Mouse (Mus musculus): ENCODE data around the gene Adam11.
A peak's percentile ranks its signal among the peaks of the same experiment; 100 is the strongest.

Adam11 gene

GRCm38 (mm10) chr11:102754416-102754815 lies 6.8 kb upstream of the Adam11 start:
- peak; percentile 61 for DNase-seq

GRCm38 (mm10) chr11:102755391-102755790 lies 5.8 kb upstream of the Adam11 start:
- DNase-seq, result no peak

- no peak for DNase-seq
Observed at GRCm38 (mm10) chr11:102758977-102759376, 2.3 kb upstream of the Adam11 start.

- DNase-seq, result no peak
Observed at GRCm38 (mm10) chr11:102760805-102761308, 382 bp upstream of the Adam11 start.

- no peak for DNase-seq
Observed at GRCm38 (mm10) chr11:102762248-102762647, 1.0 kb downstream of the Adam11 start.

- DNase-seq, result no peak
Observed at GRCm38 (mm10) chr11:102763009-102763767, 1.9 kb downstream of the Adam11 start.

- DNase-seq, result no peak
Observed at GRCm38 (mm10) chr11:102765416-102765815, 4.2 kb downstream of the Adam11 start.

GRCm38 (mm10) chr11:102767055-102767670 lies 5.9 kb downstream of the Adam11 start:
- DNase-seq, result no peak

- no peak for DNase-seq
Observed at GRCm38 (mm10) chr11:102769141-102769540, 7.9 kb downstream of the Adam11 start.

- no peak for DNase-seq
Observed at GRCm38 (mm10) chr11:102769993-102770661, 8.9 kb downstream of the Adam11 start.

- no peak for DNase-seq
Observed at GRCm38 (mm10) chr11:102770662-102771435, 9.6 kb downstream of the Adam11 start.

- no peak for DNase-seq
Observed at GRCm38 (mm10) chr11:102771916-102772714, 10.9 kb downstream of the Adam11 start.

- no peak for DNase-seq
Observed at GRCm38 (mm10) chr11:102772771-102773700, 11.8 kb downstream of the Adam11 start.

- DNase-seq, result peak; percentile 83
Observed at GRCm38 (mm10) chr11:102773713-102774611, 12.7 kb downstream of the Adam11 start.

- peak; percentile 70 for DNase-seq
Observed at GRCm38 (mm10) chr11:102774621-102775141, 13.4 kb downstream of the Adam11 start.

- DNase-seq, result no peak
Observed at GRCm38 (mm10) chr11:102777598-102777997, 16.4 kb downstream of the Adam11 start.

- no peak for DNase-seq
Observed at GRCm38 (mm10) chr11:102778165-102778564, 16.9 kb downstream of the Adam11 start.

- no peak for DNase-seq
Observed at GRCm38 (mm10) chr11:102778597-102778996, 17.4 kb downstream of the Adam11 start.

- no peak for DNase-seq
Observed at GRCm38 (mm10) chr11:102779081-102779638, 17.9 kb downstream of the Adam11 start.

Measured in thymus, postnatal 25 days (tissue).